Mouse (Mus musculus) CH12.LX (cell line): ENCODE data around the gene Uvssa. TPM values are rescaled to one million over a fixed set of nuclear protein-coding genes. Genes with fewer than 3 reads are reported as not detected.

ENCODE experiments used
- DNase-seq: peaks from one replicate; pipeline ENCODE4 v3.0.0-alpha.2; 2013; ENCODE audit errors: extremely low read depth
- H3K27ac ChIP-seq: 2 replicates; pipeline ENCODE4 v1.5.1; 2012; ENCODE audit warnings: low read depth, mild to moderate bottlenecking, control low read depth, moderate library complexity; ENCODE audit not compliant: insufficient read depth
- H3K27me3 ChIP-seq: replicated peaks from 2 replicates; pipeline ENCODE3; 2012; ENCODE audit warnings: inconsistent platforms
- H3K36me3 ChIP-seq, 2 experiments: replicated peaks in 1 of 2; 2 replicates each; pipeline versions ENCODE3 to v1.6.1; 2012; ENCODE audit warnings: inconsistent platforms in 1 of 2, low read length in 1 of 2, mild to moderate bottlenecking in 1 of 2, mixed read lengths in 1 of 2, moderate library complexity in 1 of 2; ENCODE audit not compliant: control insufficient read depth in 1 of 2, insufficient read depth in 1 of 2
- H3K4me1 ChIP-seq, 2 experiments: 2 replicates each; pipeline ENCODE4 v1.6.1; 2012; ENCODE audit warnings: inconsistent platforms in 1 of 2, moderate library complexity in 1 of 2; ENCODE audit not compliant: insufficient read depth in 2 of 2, control insufficient read depth in 1 of 2
- H3K4me2 ChIP-seq: 2 replicates; pipeline ENCODE4 v1.6.1; 2012; ENCODE audit warnings: low read depth, mild to moderate bottlenecking, control low read depth; ENCODE audit not compliant: poor library complexity, insufficient read depth, severe bottlenecking
- H3K4me3 ChIP-seq, 3 experiments: fragments of 150-350 bp in 1 of 3; sonication (generic) in 1 of 3; replicated peaks in 1 of 3; 2 replicates each; pipeline versions ENCODE3 to v1.5.1; 2011 to 2012; ENCODE audit warnings: low read depth in 2 of 3, low read length in 2 of 3, mild to moderate bottlenecking in 2 of 3, moderate library complexity in 2 of 3, control low read depth in 1 of 3, improper control_type of control experiment in 1 of 3, inconsistent platforms in 1 of 3, mixed read lengths in 1 of 3; ENCODE audit not compliant: poor library complexity in 1 of 3
- H3K79me2 ChIP-seq: replicated peaks from 2 replicates; pipeline ENCODE4 v1.6.1; 2012; ENCODE audit warnings: mild to moderate bottlenecking, moderate library complexity; ENCODE audit not compliant: control insufficient read depth, poor library complexity, insufficient read depth, severe bottlenecking; ENCODE audit errors: extremely low read depth
- H3K9ac ChIP-seq: 2 replicates; pipeline ENCODE4 v1.6.1; 2012; ENCODE audit warnings: low read depth, mild to moderate bottlenecking, control low read depth, moderate library complexity; ENCODE audit not compliant: insufficient read depth
- H3K9me3 ChIP-seq: replicated peaks from 2 replicates; pipeline ENCODE3; 2012; ENCODE audit warnings: low read length, inconsistent platforms, mixed read lengths
- E2F4 ChIP-seq: IDR thresholded peaks from 2 replicates; pipeline ENCODE4 v1.6.1; 2011; ENCODE audit warnings: low read depth, low read length, improper control_type of control experiment; ENCODE audit not compliant: insufficient replicate concordance
- ETS1 ChIP-seq: conservative IDR thresholded peaks from 2 replicates; pipeline ENCODE4 v1.6.1; 2012; ENCODE audit warnings: low read depth, mild to moderate bottlenecking, inconsistent platforms, low read length, improper control_type of control experiment, moderate library complexity
- GABPA ChIP-seq: IDR thresholded peaks from 2 replicates; pipeline ENCODE4 v1.6.1; 2012; ENCODE audit warnings: low read depth, low read length, improper control_type of control experiment, inconsistent platforms; ENCODE audit not compliant: insufficient replicate concordance
- HCFC1 ChIP-seq: IDR thresholded peaks from 2 replicates; pipeline ENCODE4 v1.6.1; 2012; ENCODE audit warnings: low read depth, mild to moderate bottlenecking, inconsistent platforms, low read length, improper control_type of control experiment
- JUN ChIP-seq: IDR thresholded peaks from 2 replicates; pipeline ENCODE4 v1.6.1; 2011; ENCODE audit warnings: low read depth, mild to moderate bottlenecking, low read length, improper control_type of control experiment, moderate library complexity; ENCODE audit not compliant: insufficient read depth
- JUND ChIP-seq: conservative IDR thresholded peaks from 2 replicates; pipeline ENCODE4 v1.6.1; 2011; ENCODE audit warnings: low read depth, low read length, improper control_type of control experiment
- MAFK ChIP-seq: IDR thresholded peaks from 2 replicates; pipeline ENCODE4 v1.6.1; 2011; ENCODE audit warnings: low read length, improper control_type of control experiment; ENCODE audit not compliant: insufficient replicate concordance
- MAX ChIP-seq: IDR thresholded peaks from 2 replicates; pipeline ENCODE4 v1.6.1; 2011; ENCODE audit warnings: low read length, improper control_type of control experiment
- MAZ ChIP-seq: IDR thresholded peaks from 2 replicates; pipeline ENCODE4 v1.6.1; 2012; ENCODE audit warnings: low read depth, mild to moderate bottlenecking, inconsistent platforms, low read length, improper control_type of control experiment, moderate library complexity
- MEF2A ChIP-seq: IDR thresholded peaks from 2 replicates; pipeline ENCODE4 v1.6.1; 2014; ENCODE audit warnings: low read depth, mild to moderate bottlenecking, inconsistent platforms, low read length, improper control_type of control experiment, borderline replicate concordance
- NRF1 ChIP-seq: IDR thresholded peaks from 2 replicates; pipeline ENCODE4 v1.6.1; 2014; ENCODE audit warnings: low read depth, mild to moderate bottlenecking, inconsistent platforms, low read length, improper control_type of control experiment, moderate library complexity
- RCOR1 ChIP-seq: conservative IDR thresholded peaks from 2 replicates; pipeline ENCODE4 v1.6.1; 2012; ENCODE audit warnings: low read depth, mild to moderate bottlenecking, inconsistent platforms, low read length, improper control_type of control experiment
- TBP ChIP-seq: conservative IDR thresholded peaks from 2 replicates; pipeline ENCODE4 v1.6.1; 2011; ENCODE audit warnings: low read depth, low read length, improper control_type of control experiment
- TCF12 ChIP-seq: IDR thresholded peaks from 2 replicates; pipeline ENCODE4 v1.6.1; 2014; ENCODE audit warnings: low read depth, mild to moderate bottlenecking, inconsistent platforms, low read length, improper control_type of control experiment
- UBTF ChIP-seq: IDR thresholded peaks from 2 replicates; pipeline ENCODE4 v1.6.1; 2012; ENCODE audit warnings: low read depth, mild to moderate bottlenecking, inconsistent platforms, low read length, improper control_type of control experiment, moderate library complexity
- USF1 ChIP-seq: IDR thresholded peaks from 2 replicates; pipeline ENCODE4 v1.6.1; 2014; ENCODE audit warnings: low read depth, mild to moderate bottlenecking, inconsistent platforms, low read length, improper control_type of control experiment
- ZC3H11A ChIP-seq: IDR thresholded peaks from 2 replicates; pipeline ENCODE4 v1.6.1; 2012; ENCODE audit warnings: low read depth, mild to moderate bottlenecking, inconsistent platforms, low read length, improper control_type of control experiment
- ZMIZ1 ChIP-seq: IDR thresholded peaks from 2 replicates; pipeline ENCODE4 v1.6.1; 2012; ENCODE audit warnings: low read depth, mild to moderate bottlenecking, inconsistent platforms, low read length, improper control_type of control experiment
- dilution Hi-C: fragments of 300-500 bp; cut with MboI; formaldehyde crosslinking; loops from 2 replicates; pipeline ENCODE4 v1.14.3; 2020; ENCODE audit warnings: low sequenced_read_pairs; ENCODE audit not compliant: extremely low pct_unique_long_range_greater_than_20kb, extremely low pct_ligation_motif_present
- in situ Hi-C: fragments of 300-500 bp; cut with MboI; formaldehyde crosslinking; loops from 3 replicates; pipeline ENCODE4 v1.14.3; 2019; ENCODE audit warnings: low sequenced_read_pairs, low pct_ligation_motif_present, low pct_unique_long_range_greater_than_20kb, mixed read lengths
- polyA plus RNA-seq: library from polyadenylated mRNA; unstranded; fragments of >175 nt; gene quantifications from 2 replicates; pipeline ENCODE4 v1.2.1, GENCODE M21; 2012; ENCODE audit warnings: low read depth; ENCODE audit not compliant: insufficient read length
- total RNA-seq, 2 experiments: library from RNA; depleted of rRNA; stranded (reverse); fragments of 300-350 nt in 1 of 2; fragments of >200 nt in 1 of 2; gene quantifications; 2 replicates each; pipeline ENCODE4 v1.2.3; 2012 to 2014

Gene Uvssa
- total and polyA plus RNA-seq, 3 experiments, result 2.6 to 5.8 (median 2.9) TPM

DNA sequence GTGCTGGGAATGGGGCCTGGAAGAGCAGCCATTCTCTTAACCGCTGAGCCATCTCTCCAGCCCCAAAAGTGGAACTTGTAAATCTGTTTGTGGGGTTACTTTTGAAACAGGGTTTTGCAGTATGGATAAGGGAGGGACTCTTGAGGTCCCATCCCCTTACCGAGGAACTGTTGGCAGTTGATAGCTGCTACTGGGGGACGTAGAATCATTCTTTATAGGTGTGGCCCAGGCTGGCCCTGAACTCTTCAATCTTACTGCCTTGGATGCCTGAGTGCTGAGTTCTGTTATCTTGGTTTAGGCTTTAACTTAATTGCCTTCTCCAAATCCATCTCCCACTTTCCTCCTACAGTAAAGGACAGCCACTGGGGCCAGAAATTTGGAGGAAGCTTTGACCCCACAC lies 34.3 kb upstream of the Uvssa start:
- TF ChIP-seq GABPA (no peak), NRF1 (no peak), ZC3H11A (no peak), MEF2A (no peak), JUND (no peak), ETS1 (no peak), USF1 (no peak), JUN (no peak)
- Histone ChIP-seq H3K79me2 (peaks cover 72% of the 10 kb centered on the region), H3K4me1 (peaks cover 9 to 39% of the 10 kb centered on the region in 2 experiments), H3K4me2 (no peak overlapping the region), H3K36me3 (peaks cover 0 to 62% of the 10 kb centered on the region in 2 experiments), H3K9ac (no peak overlapping the region), H3K27me3 (no peaks in the 10 kb centered on the region), H3K4me3 (no peak overlapping the region), H3K9me3 (no peaks in the 10 kb centered on the region), H3K27ac (no peak overlapping the region)
- in situ Hi-C loops, result no loop called here
- DNase-seq, result no peak
- dilution Hi-C loops, result no loop called here

DNA sequence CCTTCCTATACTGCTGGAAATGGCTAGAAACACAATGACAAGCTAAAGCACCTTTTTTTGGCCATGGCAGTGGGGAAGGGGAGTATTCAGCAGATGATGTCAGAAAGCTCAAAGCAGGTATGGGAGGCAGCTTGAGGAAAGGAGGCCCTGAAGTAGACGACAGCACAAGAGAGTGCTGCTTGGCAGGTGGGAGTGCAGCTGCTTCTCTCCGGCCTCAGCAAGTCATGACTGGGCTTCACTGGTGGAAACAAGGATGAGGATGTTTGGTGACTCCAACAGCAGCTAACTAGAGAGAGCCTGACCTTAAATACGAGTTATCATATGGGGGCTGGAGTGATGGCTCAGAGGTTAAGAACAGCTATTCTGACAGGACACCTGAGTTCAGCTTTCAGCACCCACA lies 30.7 kb upstream of the Uvssa start:
- dilution Hi-C loops, result no loop called here
- Histone ChIP-seq H3K4me2 (no peak overlapping the region), H3K9ac (no peak overlapping the region)
- no peak for DNase-seq
- no peak for TF ChIP-seq E2F4
- TF ChIP-seq TCF12, result no peak
- TF ChIP-seq ZC3H11A, result no peak
- TF ChIP-seq NRF1, result no peak
- TF ChIP-seq ZMIZ1, result no peak
- TF ChIP-seq MAFK, result no peak
- TF ChIP-seq MAZ, result no peak
- no peak for TF ChIP-seq UBTF
- TF ChIP-seq HCFC1, result no peak
- TF ChIP-seq TBP, result no peak
- no peak for TF ChIP-seq RCOR1
- no peak for TF ChIP-seq JUND
- no peak for TF ChIP-seq MAX
- no peak for TF ChIP-seq USF1
- TF ChIP-seq, all 38 proteins: peak for 0
- H3K36me3 ChIP-seq, result peaks cover 0 to 34% of the 10 kb centered on the region in 2 experiments
- peaks cover 61% of the 10 kb centered on the region for H3K79me2 ChIP-seq
- H3K4me3 ChIP-seq, result no peak overlapping the region
- no peaks in the 10 kb centered on the region for H3K27me3 ChIP-seq
- no peak overlapping the region for H3K27ac ChIP-seq
- no peaks in the 10 kb centered on the region for H3K9me3 ChIP-seq
- in situ Hi-C loops, result no loop called here
- H3K4me1 ChIP-seq, result peaks cover 23 to 66% of the 10 kb centered on the region in 2 experiments
